Mouse (Mus musculus): ENCODE measurements at regions not wholly inside any gene's neighbourhood (a gene's known extent, or its start where the extent isn't known, plus 50 kb on each side); places are given as distances from the start of the nearest gene placed in this dataset.

DNA sequence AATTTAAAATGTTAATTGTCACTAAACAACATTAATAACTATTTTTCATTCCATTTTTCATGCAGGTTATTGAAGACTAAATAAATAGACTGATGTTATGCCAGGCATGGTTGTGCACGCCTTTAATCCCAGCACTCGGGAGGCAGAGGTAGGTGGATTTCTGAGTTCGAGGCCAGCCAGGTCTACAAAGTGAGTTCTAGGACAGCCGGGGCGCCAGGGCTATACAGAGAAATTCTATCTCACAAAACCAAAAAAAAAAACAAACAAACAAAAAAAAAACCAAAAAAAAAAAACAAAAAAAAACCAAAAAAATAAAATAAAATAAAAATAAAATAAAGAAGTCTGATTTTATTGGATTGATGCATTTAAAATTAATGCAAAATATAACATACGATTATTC, 157.1 kb downstream of the Vmn2r121 start:
- in situ Hi-C loops (cut with MboI, MseI) = loop anchor here in 1 of 2 experiments (25.0 kb wide), 1 partner anchor 666 kb away; no protein-coding TSS in a partner anchor

Data from T-helper 17 cell (primary cell).